Mouse (Mus musculus) T-helper 17 cell (primary cell): ENCODE results near the gene Scn1a.

Experiments
- in situ Hi-C, 2 experiments: fragments of 300-600 bp; cut with MboI, MseI; formaldehyde crosslinking; loops; 1 replicate in 1 of 2; 2 replicates in 1 of 2; pipeline ENCODE4 v1.15.1; 2025; ENCODE audit warnings: high pct_unique_total_duplicates in 2 of 2

Scn1a gene

DNA sequence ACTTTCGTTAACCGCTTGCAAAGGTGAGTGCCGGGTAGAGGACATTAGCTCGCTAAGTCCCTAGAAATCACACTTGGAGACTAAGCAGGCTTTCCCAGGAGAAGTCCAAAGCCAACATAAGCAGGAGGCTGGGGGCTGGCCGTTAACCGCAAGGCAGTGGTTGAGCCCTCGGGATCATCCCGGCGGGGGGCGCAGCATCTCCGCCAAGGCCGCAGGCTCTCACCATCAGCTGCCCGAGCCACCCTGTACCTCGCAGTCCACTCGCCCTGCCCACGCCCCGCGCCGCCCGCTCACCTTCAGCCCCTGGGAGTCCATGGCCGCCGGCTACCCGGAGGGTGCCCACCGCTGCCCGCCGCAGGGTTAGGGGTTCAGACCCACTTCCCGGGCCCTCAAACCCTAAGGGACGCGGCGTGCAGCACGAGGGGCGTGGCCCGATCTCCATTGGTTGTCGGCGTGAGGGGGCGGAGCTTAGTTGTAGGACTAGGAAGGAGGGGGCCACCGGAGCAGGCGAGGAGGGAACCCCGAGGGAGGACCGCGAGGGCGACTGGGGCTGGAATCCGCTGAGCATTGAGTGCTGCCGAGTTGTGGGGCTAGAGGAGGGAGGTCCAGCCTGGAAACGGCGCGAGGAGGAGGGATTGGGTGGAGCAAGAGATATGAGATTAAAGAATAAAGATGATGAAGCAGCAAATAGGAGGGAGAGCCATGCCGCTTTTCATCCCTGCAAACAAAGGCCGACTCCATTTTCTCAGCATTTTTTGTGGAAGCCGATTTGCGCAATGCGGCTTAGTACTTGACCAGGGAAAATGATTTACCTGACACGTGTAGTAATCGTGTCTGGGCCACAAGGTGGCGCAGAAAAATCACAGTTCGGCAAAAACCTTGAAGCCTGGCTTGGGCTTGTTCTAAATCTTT is 184.2 kb downstream of the Scn1a start, which contains the start of gene Ttc21b:
Gene Ttc21b, minus strand, starts transcription at position 398 of the 912 bp plus-strand sequence.
- in situ Hi-C loops, result loop anchor here in 1 of 2 experiments (5.0 kb wide), 2 partner anchors 134 to 151 kb away; partner anchors contain the start of gene Galnt3

DNA sequence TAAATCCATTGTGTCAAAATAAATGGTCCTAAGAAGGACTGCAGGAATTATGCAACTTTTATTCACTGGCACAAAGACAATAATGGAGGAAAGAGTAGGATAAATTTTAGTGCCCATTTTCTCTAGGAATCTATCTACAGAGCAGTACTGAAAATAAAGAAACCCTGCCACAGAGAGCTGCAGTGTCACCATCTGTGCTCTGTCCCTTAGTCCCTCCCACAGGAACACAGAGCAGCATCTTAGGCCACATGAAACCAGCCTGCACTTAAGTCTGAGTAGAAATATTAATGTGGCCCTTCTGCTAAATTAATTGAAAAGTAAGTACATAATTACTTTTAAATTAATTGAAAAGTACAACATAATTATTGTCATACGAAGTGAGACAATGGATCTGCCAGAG is 196.6 kb downstream of the Scn1a start:
- in situ Hi-C loops, result no loop called here

DNA sequence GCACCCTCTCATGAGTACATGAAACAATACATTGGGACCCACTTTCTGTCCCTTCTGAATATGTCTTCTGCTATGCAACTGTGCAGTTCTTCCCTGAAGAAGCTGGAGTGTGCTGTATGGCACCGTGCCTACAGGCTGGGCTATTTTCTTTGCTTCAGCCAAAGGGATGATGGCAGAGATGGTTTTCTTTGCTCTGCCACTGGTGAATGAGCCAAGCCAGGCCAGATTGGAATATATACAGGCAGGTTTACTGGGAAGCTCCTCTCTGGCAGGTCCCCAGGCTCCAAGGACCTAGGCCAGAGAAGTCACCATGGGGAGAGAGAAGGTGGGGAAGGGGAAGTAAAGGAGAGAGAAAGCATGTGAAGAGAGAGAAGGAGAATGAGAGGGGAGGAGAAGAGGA is 200.3 kb downstream of the Scn1a start:
- in situ Hi-C loops, result no loop called here

GRCm38 (mm10) chr2:66238886-66239285 is 201.8 kb downstream of the Scn1a start:
- in situ Hi-C loops, result no loop called here

- in situ Hi-C loops, result no loop called here
Observed at GRCm38 (mm10) chr2:66220954-66221353, 219.7 kb downstream of the Scn1a start.
